Mouse (Mus musculus) liver, embryonic 14.5 days (tissue): ENCODE results near the gene Gnat1.

Experiments
- CTCF ChIP-seq: IDR thresholded peaks from 2 replicates; pipeline ENCODE4 v1.5.1; 2016; ENCODE audit warnings: antibody characterized with exemption, low read depth, control low read depth
- EP300 ChIP-seq: IDR thresholded peaks from 2 replicates; pipeline ENCODE4 v1.6.1; 2016; ENCODE audit warnings: antibody characterized with exemption, low read depth

- no peak for TF ChIP-seq CTCF
- TF ChIP-seq EP300 = no peak
Measured at GRCm38 (mm10) chr9:107643544-107644214, 35.8 kb downstream of the Gnat1 start.
